Mouse (Mus musculus): ENCODE measurements at regions not wholly inside any gene's neighbourhood (a gene's known extent, or its start where the extent isn't known, plus 50 kb on each side); places are given as distances from the start of the nearest gene placed in this dataset.
"Not testable (repeated sequence)": the region's sequence is repeated elsewhere in the genome, so short reads cannot be mapped to it uniquely, and the experiment has no call there.

GRCm38 (mm10) chr4:146727119-146727518, 116.4 kb downstream of the Zfp993 start:
- POLR2A ChIA-PET, CTCF ChIA-PET: not testable (repeated sequence)

- CTCF ChIA-PET: interaction anchor here in 3 of 4 experiments (0.6 to 1.4 kb wide), 4 partner anchors 259 to 1275 kb away, joined by 3 to 5 read pairs (median 3); no protein-coding TSS in a partner anchor
- POLR2A ChIA-PET: not testable (repeated sequence)
Measured at GRCm38 (mm10) chr4:146739775-146740174, 129.0 kb downstream of the Zfp993 start.

- CTCF ChIA-PET: interaction anchor here (0.5 to 1.4 kb wide), 4 partner anchors 258 to 1274 kb away, joined by 3 to 5 read pairs (median 4); no protein-coding TSS in a partner anchor
- POLR2A ChIA-PET: interaction anchor here in 1 of 4 experiments (0.9 kb wide), 1 partner anchor 247 kb away, joined by 3 read pairs; no protein-coding TSS in a partner anchor
Measured at GRCm38 (mm10) chr4:146740649-146741048, 129.9 kb downstream of the Zfp993 start.

- CTCF ChIA-PET: not testable (repeated sequence)
Measured at GRCm38 (mm10) chr4:146743762-146744161, 133.0 kb downstream of the Zfp993 start.

More at GRCm38 (mm10) chr4:146743762-146744161, 133.0 kb downstream of the Zfp993 start:
- POLR2A ChIA-PET: not testable (repeated sequence)
